Mouse (Mus musculus) cerebellum, adult (tissue): ENCODE data around the gene Pnpla7.

Experiments used
- ATAC-seq: cut with Nextera tagmentation; 2 replicates; pipeline ENCODE4 v1.9.2; 2017; ENCODE audit warnings: mild to moderate bottlenecking, moderate library complexity, mixed read lengths; ENCODE audit not compliant: insufficient number of reproducible peaks, low FRiP score, low TSS enrichment

Pnpla7 gene

DNA sequence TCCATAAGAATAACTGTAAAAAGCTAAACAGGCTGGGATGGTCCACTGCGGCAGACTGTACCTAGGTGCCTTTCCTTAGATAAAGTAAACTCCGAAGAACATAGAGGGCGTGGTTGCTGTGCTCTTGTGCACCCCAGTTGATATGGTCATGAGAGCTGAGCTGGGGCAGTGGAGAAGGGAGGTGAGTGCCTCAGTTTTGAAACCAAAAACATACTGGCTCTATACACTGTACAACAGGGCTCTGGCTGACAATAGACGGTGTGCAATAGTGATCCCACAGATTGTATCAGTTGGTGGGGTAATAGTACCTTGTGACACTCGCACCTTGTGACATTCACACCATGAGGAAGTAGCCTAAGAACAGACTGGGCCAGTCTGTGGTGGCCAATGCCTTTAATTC, 1.1 kb downstream of the Pnpla7 start:
- ATAC-seq, result no peak

DNA sequence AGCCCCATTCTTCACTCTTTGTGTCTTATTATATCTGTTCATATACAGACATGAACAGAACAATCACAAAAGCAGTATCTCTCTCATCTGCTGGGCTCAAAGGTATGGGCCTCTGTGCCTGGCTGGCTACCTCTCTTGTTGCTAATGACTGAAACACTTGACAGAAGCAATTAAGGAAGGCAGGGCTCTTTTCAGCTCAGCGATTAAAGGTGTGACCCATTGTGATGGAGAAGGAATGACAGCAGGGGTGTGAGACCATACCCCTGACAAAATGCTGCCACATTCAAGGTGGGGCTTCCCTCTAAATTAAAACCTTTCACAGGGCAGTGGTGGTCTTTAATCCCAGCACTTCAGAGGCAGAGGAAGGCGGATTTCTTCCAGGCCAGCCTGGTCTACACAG, 11.9 kb downstream of the Pnpla7 start:
- ATAC-seq, result no peak

DNA sequence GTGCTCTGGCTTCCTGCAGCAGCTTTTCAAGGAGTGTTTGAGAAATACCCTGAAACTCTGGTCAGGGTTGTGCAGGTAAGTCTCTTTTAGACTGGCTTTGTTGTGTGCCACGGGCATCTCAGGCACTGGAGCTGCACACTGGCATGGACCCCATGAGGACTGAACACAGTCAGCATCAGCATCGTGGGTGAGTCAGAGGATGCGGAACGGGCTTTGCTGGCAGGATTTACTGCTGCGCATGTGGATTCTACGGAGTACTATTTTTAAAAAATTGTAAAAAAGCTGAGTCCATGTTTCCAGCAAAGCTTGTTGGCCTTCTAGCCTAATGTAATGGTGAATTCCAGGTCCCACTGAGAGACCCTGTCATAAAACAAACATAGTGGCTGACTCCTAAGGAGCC, 19.5 kb downstream of the Pnpla7 start:
- no peak for ATAC-seq

DNA sequence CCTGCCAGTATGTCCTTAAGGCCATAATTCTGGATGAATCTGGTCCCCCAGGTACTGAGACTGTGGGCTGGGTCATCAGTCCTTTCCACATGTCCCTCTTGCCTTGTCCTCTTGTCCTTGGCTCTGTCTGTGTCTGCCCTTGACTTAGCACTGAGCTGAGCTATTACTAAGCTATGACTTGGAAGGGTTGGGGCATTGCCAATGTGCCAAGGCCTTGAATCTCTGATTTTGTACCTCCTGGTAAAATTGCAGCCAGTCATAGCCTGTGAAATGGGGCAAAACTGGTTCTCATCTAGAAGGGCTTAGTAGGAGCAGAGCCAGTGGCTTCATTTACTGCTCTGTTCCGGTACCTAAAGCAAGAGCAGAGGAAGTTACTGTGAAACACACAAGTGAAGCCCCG, 20.6 kb downstream of the Pnpla7 start:
- no peak for ATAC-seq

DNA sequence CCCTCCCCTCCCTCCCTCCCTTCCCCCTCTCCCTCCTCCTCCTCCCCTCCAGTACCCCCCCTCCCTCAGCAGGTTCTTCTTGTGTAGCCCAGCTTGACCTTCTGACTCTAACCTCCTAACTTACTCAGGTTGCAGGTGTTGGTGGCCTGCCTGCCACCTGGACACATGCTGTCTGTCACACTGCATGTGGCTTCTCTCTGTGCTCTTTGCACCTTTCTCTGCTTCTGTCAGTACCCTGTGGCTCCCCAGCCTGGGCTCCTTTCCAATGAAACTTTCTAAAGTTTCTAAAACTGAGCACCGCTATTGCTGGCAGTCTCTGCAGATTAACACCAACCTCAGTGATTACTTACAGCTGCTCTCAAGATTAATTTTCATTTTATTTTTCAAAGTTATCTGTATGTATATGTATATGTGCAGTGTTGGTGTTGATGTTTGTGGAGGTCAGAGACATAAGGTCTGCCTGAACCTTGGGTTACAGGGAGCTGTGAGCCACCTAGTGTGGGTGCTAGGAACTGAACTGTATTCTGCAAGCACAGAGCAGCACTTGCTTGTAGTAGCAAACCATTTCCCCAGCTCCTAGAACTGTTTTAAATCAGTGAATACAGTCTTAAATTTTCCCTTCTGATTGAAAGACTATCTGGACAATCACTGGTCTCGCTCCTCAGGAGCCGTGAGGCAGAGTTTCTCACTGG, 24.9 kb downstream of the Pnpla7 start:
- ATAC-seq, result no peak

DNA sequence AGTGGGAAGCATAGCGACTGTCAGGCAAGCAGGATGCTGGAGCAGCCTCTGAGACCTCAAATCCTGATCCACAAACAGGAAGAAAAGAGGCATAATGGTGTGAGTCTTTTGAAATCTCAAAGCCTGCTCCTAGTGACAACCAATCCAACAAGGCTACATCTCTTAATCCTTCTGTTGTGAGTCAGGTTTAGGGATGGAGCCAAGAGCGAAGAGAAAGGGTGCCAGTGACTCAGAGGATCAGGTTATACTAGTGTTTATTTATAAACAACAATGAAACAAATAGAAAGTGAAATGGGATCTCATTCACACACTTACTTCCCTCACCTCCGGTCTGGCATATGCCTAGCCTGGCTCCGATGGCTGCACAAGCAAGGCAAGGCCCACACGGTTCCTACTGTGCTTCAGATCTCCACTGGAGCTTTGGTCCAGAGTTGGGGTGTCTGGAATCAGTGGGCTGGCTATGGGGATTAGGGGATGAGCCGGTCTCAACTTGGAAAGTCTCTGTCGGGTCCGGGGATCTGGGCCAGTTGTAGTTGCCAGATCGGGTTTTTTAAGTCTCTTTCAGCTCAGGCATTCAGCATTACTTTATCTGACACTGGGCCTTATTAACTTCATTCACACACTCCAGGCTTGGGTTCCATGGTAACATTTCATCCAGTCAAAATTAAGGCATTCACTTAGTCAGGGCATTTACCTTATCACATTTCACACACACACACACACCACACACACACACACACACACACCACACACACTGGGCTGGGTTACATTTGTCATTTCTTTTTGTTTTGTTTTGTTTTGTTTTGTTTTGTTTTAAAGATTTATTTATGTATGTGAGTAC, 28.3 kb downstream of the Pnpla7 start:
- no peak for ATAC-seq

DNA sequence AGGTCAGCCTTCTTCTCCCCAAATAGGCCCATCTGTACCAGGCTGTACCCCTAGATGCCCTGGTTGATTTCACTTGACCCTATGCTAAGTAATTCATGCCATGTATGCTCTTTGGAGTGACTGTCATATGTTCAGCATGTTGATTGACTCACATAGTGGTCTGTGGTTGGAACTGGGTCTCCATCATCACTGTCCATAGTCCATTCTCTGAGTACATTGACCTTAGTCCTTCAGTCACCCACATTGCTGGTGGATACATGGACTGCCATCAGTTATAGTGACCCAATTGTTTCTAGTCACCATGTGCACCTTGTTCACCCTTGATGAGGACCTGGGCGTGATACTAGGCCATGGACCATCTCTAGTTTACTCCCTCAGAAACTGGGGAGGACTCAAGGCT, 30.9 kb downstream of the Pnpla7 start:
- no peak for ATAC-seq

DNA sequence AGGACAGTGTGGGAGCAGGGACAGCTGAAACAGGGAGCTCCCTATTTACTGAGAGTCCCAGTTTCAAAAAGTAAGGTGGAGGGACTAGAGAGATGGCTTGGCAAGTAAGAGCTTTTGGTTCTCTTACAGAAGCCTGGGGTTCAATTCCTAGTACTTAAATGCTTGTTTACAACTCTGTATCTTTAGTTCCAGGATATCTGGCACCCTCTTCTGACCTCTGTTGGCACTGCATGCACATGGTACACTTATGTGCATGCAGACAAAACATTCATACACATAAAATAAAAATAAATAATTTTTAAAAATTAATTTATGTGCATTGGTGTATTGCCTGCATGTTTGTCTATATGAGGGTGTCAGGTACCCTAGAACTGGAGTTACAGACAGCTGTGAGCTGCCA, 32.4 kb downstream of the Pnpla7 start:
- ATAC-seq, result no peak

DNA sequence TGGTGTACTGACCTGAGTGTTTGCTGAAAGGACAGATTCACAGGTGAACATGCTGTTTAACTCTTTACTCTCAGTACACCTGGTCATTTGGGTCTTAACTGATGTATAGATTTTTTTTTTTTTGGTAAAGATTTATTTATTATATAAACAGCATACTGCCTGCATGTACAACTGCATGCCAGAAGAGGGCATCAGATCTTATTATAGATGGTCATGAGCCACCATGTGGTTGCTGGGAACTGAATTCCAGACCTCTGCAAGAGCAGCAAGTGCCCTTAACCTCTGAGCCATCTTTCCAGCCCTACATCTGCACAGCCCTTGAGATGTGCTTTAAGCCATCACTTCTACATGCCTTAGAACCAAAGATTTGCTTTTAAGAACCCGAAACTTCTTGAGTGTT, 46.8 kb downstream of the Pnpla7 start:
- ATAC-seq, result no peak

DNA sequence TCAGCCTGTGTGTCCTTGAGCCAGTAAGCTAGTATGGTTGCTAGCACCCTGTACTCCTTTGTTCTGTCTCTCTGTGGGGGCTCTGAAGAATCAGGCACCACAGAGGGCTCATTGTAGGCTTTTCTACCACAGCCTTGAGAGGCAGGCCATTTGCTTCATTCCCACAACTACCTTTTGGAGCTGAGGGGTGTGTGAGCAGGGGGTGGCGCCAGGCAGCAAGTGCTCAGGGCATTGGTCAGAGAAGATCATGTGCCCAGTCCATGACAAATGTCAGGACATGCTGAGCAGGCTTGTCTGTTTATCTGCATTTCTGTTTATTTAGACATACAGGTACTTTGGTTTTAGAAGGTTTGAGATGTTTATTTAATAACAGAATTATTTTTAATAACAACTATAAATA, 49.3 kb downstream of the Pnpla7 start:
- no peak for ATAC-seq

DNA sequence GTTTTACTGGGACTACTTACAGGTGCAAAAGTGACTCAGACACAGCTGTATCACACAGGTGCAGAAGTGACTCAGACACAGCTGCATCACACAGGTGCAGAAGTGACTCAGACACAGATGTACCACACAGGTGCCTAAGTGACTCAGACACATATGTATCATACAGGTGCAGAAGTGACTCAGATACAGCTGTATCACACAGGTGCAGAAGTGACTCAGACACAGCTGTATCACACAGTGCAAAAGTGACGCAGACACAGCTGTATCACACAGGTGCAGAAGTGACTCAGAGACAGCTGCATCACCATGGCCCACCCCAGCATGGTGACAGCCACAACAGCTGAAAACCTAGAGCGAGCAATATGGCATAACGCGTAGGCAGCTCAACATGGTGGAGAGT, 59.2 kb downstream of the Pnpla7 start:
- no peak for ATAC-seq

DNA sequence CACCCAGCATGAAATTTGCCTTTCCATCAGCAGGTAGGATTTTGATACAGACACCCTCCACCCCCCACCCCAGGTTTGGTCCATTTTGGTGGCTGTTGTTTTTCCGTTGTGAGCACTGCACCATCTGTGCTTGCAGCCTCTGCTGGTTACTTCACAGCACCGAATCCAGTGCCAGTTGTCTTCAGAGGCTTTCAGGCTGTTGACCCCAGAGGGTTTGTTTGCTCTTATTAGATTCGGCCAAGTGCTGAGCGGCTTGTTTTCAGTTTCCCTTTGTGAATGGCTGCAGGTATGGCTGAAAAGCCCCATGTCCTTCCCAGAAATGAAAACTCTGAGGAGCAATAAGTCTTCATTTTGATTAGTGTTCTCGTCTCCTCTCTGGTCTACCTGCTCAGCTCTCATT, 64.3 kb downstream of the Pnpla7 start:
- no peak for ATAC-seq

DNA sequence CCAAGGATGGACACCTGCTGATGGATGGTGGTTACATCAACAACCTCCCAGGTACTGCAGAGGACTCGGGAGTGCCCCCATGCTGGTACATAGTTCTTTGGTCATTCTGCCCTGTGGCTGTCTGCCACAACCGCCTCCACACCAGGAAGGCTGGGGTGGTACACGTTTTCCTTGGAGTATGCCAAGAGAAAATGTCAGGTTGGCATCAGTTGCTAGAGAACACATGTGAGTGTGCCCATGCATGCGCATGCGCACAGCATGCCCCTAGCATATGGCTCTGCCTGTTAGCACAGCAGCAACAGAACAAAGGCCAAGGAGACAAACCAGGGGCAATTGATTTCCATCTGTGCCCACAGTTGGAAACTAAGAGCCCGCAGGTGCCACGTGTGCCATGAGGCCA, 75.1 kb downstream of the Pnpla7 start:
- ATAC-seq, result no peak

DNA sequence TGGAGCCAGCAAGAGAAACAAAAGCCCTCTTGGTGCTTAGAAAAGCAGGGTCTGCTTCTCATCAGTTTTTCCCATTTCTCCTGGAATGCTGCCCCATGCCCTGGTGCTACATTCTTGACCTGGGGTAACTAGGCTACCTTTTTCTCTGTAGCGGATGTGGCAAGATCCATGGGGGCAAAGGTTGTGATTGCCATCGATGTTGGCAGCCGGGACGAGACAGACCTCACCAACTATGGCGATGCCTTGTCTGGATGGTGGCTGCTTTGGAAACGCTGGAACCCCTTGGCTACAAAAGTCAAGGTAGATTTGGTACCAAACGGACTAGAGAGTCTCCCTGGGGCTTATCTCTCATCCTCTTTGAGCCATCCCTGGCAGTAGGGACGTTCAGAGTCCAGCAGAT, 75.6 kb downstream of the Pnpla7 start:
- ATAC-seq, result no peak

DNA sequence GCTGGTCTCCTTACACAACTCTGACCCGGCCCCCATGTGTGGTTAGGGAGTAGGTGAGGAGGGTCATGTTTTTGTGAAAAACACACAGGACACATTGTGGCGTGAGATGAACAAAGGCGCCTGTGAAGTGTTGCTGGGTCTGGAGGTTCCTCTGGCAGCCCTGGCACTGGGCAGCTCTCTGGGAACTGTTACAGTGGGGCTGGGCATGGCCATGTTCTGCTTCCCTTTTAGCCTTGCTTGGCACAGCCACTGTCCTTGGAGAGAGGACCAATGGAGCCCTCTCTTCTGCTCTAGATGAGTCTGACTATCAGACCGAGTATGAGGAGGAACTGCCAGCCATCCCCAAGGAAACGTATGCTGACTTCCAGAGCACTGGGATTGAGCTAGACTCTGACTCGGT, 77.3 kb downstream of the Pnpla7 start:
- ATAC-seq, result no peak

DNA sequence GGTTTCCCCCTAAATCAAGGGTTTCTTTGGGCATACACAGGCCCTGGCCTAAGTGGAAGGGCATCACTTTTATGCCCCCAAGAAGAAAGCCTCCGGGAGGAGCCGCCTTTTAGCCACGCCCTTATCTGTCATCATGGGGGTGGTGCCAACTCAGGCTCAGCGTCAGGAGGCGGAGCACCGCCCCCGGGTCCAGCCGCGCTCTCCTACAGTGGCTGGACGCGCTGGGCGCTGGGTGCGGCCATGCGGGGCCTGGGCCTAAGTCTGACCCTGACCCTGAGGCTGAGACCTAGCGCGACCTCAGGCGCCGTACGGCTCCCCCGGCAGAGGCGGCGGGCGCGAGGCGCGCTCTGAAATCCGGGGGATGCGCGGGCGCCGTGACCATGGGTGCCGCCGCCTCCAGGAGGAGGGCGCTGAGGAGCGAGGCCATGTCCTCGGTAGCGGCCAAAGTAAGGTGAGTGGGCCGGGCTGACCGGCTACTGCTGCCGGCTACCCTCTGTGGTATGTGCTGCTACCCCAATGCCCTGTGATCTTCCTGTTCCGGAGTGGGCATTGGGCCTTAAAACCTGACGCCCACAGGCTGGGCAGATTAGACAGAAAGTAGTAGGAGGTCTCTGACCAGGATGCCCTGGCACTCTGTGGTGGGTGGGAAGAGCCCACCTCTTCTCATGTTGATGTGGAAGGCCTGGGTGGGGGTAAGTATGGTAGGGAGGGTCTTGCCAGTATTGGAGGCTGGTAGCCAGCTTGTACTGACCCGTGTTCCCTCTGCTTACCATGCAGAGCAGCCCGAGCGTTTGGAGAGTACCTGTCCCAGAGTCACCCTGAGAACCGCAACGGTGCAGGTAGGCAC, 78.6 kb downstream of the Pnpla7 start, which contains the start of gene Nsmf:
Gene Nsmf (plus strand): TSS at position 135 of the 847 bp plus-strand sequence.
- ATAC-seq, result peak; percentile 62

DNA sequence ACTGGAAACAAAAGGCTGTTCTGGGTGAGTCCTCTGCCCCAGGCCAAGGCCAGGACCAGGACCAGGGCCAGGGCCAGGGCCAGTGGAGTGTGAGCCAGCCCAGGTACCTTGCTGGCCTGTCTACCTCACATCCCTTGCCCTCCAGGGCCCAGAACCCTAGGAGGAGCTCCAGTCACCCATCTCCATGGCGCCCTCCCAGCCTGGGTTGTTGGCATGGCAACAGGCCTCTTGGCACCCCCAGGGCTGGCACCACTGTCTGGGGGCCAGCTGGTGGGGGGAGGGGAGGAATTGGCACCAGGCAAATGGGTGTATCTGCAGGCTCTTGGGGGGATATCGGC, 79.2 kb downstream of the Pnpla7 start:
- 0 out of 2 replicates have a peak, but pooled peaks have one; percentile 4 for ATAC-seq

DNA sequence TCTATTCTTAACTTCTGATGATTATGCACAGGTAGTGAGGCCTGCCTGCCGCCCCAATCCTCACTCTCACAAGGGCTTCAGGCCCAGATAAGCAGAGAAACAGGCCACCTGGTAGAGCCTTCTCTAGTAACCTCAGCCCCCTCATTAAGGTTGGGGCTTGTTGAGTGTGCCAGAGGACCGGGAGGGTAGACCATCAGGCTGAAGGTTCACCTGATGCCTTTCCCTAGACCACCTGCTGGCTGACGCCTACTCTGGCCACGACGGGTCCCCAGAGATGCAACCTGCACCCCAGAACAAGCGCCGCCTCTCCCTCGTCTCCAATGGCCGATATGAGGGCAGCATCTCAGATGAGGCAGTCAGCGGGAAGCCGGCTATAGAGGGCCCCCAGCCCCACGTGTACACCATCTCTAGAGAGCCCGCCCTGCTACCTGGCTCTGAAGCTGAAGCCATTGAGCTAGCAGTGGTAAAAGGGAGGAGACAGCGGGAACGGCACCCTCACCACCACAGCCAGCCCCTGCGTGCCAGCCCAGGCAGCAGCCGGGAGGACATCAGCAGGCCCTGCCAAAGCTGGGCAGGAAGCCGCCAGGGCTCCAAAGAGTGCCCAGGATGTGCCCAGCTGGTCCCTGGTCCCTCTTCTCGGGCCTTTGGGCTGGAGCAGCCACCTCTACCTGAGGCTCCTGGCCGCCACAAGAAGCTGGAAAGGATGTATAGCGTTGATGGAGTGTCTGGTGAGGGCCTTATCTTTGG, 79.7 kb downstream of the Pnpla7 start:
- ATAC-seq, result no peak

DNA sequence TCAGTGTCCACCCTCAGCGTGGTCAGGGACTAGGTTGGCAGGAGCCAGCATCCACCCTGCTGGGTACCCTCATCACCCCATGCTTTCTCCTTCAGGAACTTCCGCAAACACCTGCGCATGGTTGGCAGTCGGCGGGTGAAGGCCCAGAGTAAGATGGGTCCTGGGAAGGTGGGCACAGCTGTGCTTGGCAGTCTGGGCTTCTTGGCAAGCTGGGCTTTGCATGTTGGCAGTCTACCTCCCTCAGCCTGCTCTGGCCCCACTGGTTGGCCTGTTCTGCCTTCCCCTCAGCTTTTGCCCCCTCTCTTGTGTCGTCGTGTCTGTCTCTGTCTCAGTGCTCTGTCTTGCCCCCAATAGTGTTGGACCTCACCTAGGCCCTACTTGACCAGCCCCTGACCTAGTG, 83.1 kb downstream of the Pnpla7 start:
- ATAC-seq, result no peak

DNA sequence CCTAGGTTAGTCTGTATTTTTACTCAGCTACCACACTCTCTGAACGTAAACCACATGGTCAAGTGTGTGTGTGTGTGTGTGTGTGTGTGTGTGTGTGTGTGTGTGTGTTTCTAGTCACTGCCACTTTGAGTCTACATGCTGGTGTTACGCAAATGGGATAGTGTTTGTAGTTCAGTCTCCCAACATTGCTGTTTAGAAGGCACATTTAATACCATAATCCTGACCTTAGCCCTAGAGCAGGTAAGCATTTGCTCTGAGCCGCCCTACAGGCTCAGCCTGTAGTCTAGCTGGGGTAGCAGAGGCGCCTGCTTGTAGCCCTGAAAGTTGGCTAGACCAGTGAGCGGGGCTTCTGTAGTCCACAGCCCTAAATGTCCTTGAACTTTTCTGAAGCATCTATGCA, 87.7 kb downstream of the Pnpla7 start:
- ATAC-seq, result no peak
